Mouse (Mus musculus) C2C12 (cell line): ENCODE results near the gene Nkx6-1.

Experiments
- CEBPB ChIP-seq: IDR thresholded peaks from one replicate; pipeline ENCODE4 v1.6.1; 2011; ENCODE audit warnings: low read depth, mild to moderate bottlenecking, control low read depth, moderate library complexity
- CTCF ChIP-seq: IDR thresholded peaks from one replicate; pipeline ENCODE4 v1.5.1; 2011; ENCODE audit not compliant: control insufficient read depth, insufficient read depth, insufficient read length
- MAX ChIP-seq: IDR thresholded peaks from one replicate; pipeline ENCODE4 v1.6.1; 2011; ENCODE audit warnings: mild to moderate bottlenecking, control low read depth
- MYOD1 ChIP-seq: IDR thresholded peaks from one replicate; pipeline ENCODE4 v1.6.1; 2011; ENCODE audit warnings: low read depth; ENCODE audit not compliant: control insufficient read depth, insufficient read length
- MYOG ChIP-seq: IDR thresholded peaks from one replicate; pipeline ENCODE4 v1.6.1; 2011; ENCODE audit not compliant: control insufficient read depth, insufficient read length; ENCODE audit errors: extremely low read depth
- USF1 ChIP-seq: IDR thresholded peaks from one replicate; pipeline ENCODE4 v1.6.1; 2011; ENCODE audit warnings: low read depth, mild to moderate bottlenecking, control low read depth, moderate library complexity

- TF ChIP-seq CTCF, result no peak
- no peak for TF ChIP-seq MAX
- no peak for TF ChIP-seq USF1
- TF ChIP-seq MYOG, result no peak
- no peak for TF ChIP-seq MYOD1
- no peak for TF ChIP-seq CEBPB
These were observed 23.8 kb upstream of the Nkx6-1 start for GRCm38 (mm10) chr5:101688581-101688980.
